Mouse (Mus musculus): Measurements from ENCODE around the gene Gm5141. TPM values are rescaled to one million over a fixed set of nuclear protein-coding genes. Genes with fewer than 3 reads are reported as not detected.
"Not testable (repeated sequence)": the region's sequence is repeated elsewhere in the genome, so short reads cannot be mapped to it uniquely, and the experiment has no call there.

The Gm5141 gene
- polyA plus RNA-seq (2017; shearing (Covaris generic)) = 1 to 10 TPM; 5.9 to 7.8 TPM

- ATAC-seq = peak; percentile 100
Measured at GRCm38 (mm10) chr13:62785199-62786134, at the start of gene Gm5141. Gene Gm5141 (minus strand): TSS chr13:62785808.

- no peak for ATAC-seq
Measured at GRCm38 (mm10) chr13:62833341-62833740, 47.7 kb upstream of the Gm5141 start.

GRCm38 (mm10) chr13:62832239-62832638 is 46.6 kb upstream of the Gm5141 start:
- no peak for ATAC-seq

GRCm38 (mm10) chr13:62815705-62816104 is 30.1 kb upstream of the Gm5141 start:
- not testable (repeated sequence) for ATAC-seq

- no peak for ATAC-seq
Measured at GRCm38 (mm10) chr13:62812713-62813112, 27.1 kb upstream of the Gm5141 start.

- ATAC-seq = not testable (repeated sequence)
Measured at GRCm38 (mm10) chr13:62807981-62808380, 22.4 kb upstream of the Gm5141 start.

- not testable (repeated sequence) for ATAC-seq
Measured at GRCm38 (mm10) chr13:62786135-62786493, 506 bp upstream of the Gm5141 start.

GRCm38 (mm10) chr13:62763806-62764205 is 21.8 kb downstream of the Gm5141 start:
- peak; percentile 21 for ATAC-seq

- peak; percentile 98 for ATAC-seq
Measured at GRCm38 (mm10) chr13:62760432-62761415, 24.9 kb downstream of the Gm5141 start, which contains the start of gene Platr25. Gene Platr25 (minus strand): TSS chr13:62760709.

- ATAC-seq = no peak
Measured at GRCm38 (mm10) chr13:62733322-62733721, 52.3 kb downstream of the Gm5141 start.

Other genes starting within 250 kb of the Gm5141 start
- 1 to 10 TPM; 1.1 to 4.9 TPM for gene Zfp935, start 227.3 kb downstream of the Gm5141 start, polyA plus RNA-seq (2017; shearing (Covaris generic))
- 10 to 100 TPM; 13.1 to 13.3 TPM for gene Zfp934, start 214.6 kb downstream of the Gm5141 start, polyA plus RNA-seq (2017; shearing (Covaris generic))
- gene 6720489N17Rik, start 161.6 kb downstream of the Gm5141 start, polyA plus RNA-seq (2017; shearing (Covaris generic)) = 1 to 10 TPM; 3.9 to 8.3 TPM
- gene Platr25, start 25.1 kb downstream of the Gm5141 start, polyA plus RNA-seq (2017; shearing (Covaris generic)) = 10 to 100 TPM; 12.9 to 15.3 TPM
- gene Fbp2, start 72.6 kb upstream of the Gm5141 start, polyA plus RNA-seq (2017; shearing (Covaris generic)) = not detected
- not detected for gene Fbp1, start 102.5 kb upstream of the Gm5141 start, polyA plus RNA-seq (2017; shearing (Covaris generic))
- gene 2010111I01Rik, start 179.1 kb upstream of the Gm5141 start, polyA plus RNA-seq (2017; shearing (Covaris generic)) = 100 to 1,000 TPM; 210 to 226 TPM

All from activated CD4-positive, CD25-positive, alpha-beta regulatory T cell, adult 4 months (primary cell).